Mouse (Mus musculus): ENCODE results near the gene Prtg. TPM values are rescaled to one million over a fixed set of nuclear protein-coding genes. Genes with fewer than 3 reads are reported as not detected.
A peak's percentile ranks its signal among the peaks of the same experiment; 100 is the strongest.

The Prtg gene
- polyA plus RNA-seq, 1 experiment from 2014 or later: 4.4 TPM

DNA sequence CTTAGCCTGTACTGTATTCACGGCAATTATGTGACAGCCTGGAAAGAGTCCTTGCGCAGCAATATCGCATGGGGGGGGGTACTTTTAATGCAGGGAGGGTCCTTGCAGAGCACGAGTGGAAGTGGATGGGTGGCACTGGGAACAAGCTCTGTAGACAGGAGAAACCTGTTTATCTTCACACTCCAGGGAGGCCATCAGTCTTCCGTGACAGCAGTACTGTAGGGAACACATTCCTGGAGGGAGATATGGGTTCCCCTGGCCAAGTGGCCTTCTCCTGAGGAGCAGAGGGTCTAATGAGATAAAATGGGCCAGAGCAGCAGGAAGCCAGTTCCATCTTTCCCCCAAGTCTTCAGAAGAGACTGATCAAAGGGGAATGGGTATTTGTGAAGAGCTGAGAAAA, 26.0 kb upstream of the Prtg start:
- Histone ChIP-seq H3K4me1 (ENCODE audit: control insufficient read depth, insufficient read depth, low read length) (peaks cover 21% of the 10 kb centered on the region), H3K4me3 (ENCODE audit: low read depth, low read length) (no peak overlapping the region), H3K27ac (ENCODE audit: low read depth, low read length) (no peak overlapping the region), H3K9ac (ENCODE audit: low read length) (no peak overlapping the region), H3K36me3 (ENCODE audit: control insufficient read depth, insufficient read depth, low read length) (no peaks in the 10 kb centered on the region), H3K4me2 (ENCODE audit: low read depth) (no peak overlapping the region), H3K9me3 (ENCODE audit: control insufficient read depth, low read length) (no peaks in the 10 kb centered on the region), H3K27me3 (ENCODE audit: control insufficient read depth, insufficient read depth, low read length) (no peaks in the 10 kb centered on the region)
- DNase-seq (ENCODE audit: low spot score) (no peak), ATAC-seq (ENCODE audit: insufficient read depth, low FRiP score, low TSS enrichment) (no peak)
- 18% methylated on average over 5 of the region's 5 CpGs for WGBS

GRCm38 (mm10) chr9:72781466-72781865, 25.2 kb upstream of the Prtg start:
- Histone ChIP-seq H3K9ac (ENCODE audit: low read length) (no peak overlapping the region), H3K27ac (ENCODE audit: low read depth, low read length) (no peak overlapping the region), H3K4me1 (ENCODE audit: control insufficient read depth, insufficient read depth, low read length) (peaks cover 21% of the 10 kb centered on the region), H3K4me2 (ENCODE audit: low read depth) (no peak overlapping the region), H3K4me3 (ENCODE audit: low read depth, low read length) (no peak overlapping the region), H3K27me3 (ENCODE audit: control insufficient read depth, insufficient read depth, low read length) (no peaks in the 10 kb centered on the region), H3K36me3 (ENCODE audit: control insufficient read depth, insufficient read depth, low read length) (no peaks in the 10 kb centered on the region), H3K9me3 (ENCODE audit: control insufficient read depth, low read length) (no peaks in the 10 kb centered on the region)
- no peak for ATAC-seq (ENCODE audit: insufficient read depth, low FRiP score, low TSS enrichment)
- peak; percentile 26 for DNase-seq (ENCODE audit: low spot score)
- 44% methylated on average over 4 of the region's 4 CpGs for WGBS

GRCm38 (mm10) chr9:72782121-72782520, 24.6 kb upstream of the Prtg start:
- no peak overlapping the region for H3K27ac ChIP-seq (ENCODE audit: low read depth, low read length)
- peak; percentile 34 for DNase-seq (ENCODE audit: low spot score)

DNA sequence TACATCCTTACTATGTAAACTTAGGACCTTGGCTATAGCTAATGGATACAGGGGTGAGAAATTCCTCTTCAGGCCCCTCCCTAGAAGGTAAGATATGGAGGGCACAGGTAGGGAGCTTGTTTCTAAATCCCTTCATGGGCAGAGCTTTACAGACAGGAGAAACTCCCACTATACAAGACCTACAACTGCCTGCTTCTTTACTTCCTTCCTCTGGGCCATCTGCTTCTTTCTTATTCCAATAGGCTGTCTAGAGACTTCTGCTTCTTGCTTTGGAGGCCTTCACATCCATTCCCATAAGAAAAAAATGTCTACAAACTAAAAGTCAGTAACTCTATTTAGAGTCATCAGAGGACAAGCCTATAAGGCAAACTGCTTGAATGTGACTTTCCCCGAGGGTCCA, 18.9 kb upstream of the Prtg start:
- Histone ChIP-seq H3K4me3 (ENCODE audit: low read depth, low read length) (no peak overlapping the region), H3K9ac (ENCODE audit: low read length) (no peak overlapping the region), H3K27ac (ENCODE audit: low read depth, low read length) (no peak overlapping the region), H3K9me3 (ENCODE audit: control insufficient read depth, low read length) (no peaks in the 10 kb centered on the region), H3K27me3 (ENCODE audit: control insufficient read depth, insufficient read depth, low read length) (no peaks in the 10 kb centered on the region), H3K36me3 (ENCODE audit: control insufficient read depth, insufficient read depth, low read length) (no peaks in the 10 kb centered on the region), H3K4me1 (ENCODE audit: control insufficient read depth, insufficient read depth, low read length) (0 out of 2 replicates have a peak, but pooled peaks cover 2% of the 10 kb centered on the region), H3K4me2 (ENCODE audit: low read depth) (no peak overlapping the region)
- DNase-seq (ENCODE audit: low spot score) (no peak), ATAC-seq (ENCODE audit: insufficient read depth, low FRiP score, low TSS enrichment) (no peak)
- WGBS: 79% methylated on average over 1 of the region's 1 CpGs

More at GRCm38 (mm10) chr9:72782121-72782520, 24.6 kb upstream of the Prtg start:
- Histone ChIP-seq H3K4me2 (ENCODE audit: low read depth) (no peak overlapping the region), H3K9ac (ENCODE audit: low read length) (no peak overlapping the region), H3K9me3 (ENCODE audit: control insufficient read depth, low read length) (no peaks in the 10 kb centered on the region), H3K4me1 (ENCODE audit: control insufficient read depth, insufficient read depth, low read length) (peaks cover 21% of the 10 kb centered on the region), H3K27me3 (ENCODE audit: control insufficient read depth, insufficient read depth, low read length) (no peaks in the 10 kb centered on the region), H3K36me3 (ENCODE audit: control insufficient read depth, insufficient read depth, low read length) (no peaks in the 10 kb centered on the region), H3K4me3 (ENCODE audit: low read depth, low read length) (no peak overlapping the region)
- no peak for ATAC-seq (ENCODE audit: insufficient read depth, low FRiP score, low TSS enrichment)
- WGBS: 55% methylated on average over 8 of the region's 8 CpGs

DNA sequence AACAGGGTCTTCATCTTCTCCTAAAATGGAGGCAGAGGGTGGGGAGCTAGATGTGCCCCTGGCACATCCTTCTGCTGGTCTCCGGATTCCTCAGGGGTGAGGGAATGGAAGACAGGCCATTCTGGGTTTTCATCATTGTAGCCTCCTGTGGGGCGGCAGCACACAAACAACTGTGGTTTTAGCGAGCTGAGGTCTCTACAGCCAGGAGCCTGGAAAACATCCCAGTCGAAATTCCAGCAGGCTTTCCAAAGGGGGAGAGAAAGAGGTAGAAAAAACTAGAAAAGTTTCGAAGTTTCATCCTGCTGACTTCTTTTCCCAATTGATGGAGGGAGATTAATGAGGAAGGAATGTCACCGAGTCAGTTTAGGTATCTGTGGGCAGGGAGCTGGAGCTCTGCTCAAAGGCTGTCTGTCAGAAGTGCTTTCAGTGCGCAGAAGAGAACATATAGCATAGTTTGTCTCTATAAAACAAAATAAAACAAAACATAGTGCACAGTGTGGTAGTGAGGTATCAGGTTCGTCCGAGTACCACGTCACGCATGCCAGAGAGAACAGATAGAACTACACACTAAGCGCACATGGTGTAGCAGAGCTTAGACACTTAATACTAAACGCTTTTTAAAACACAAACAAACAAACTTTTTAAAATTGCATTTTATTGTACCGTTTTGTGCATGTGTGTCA, 16.0 kb upstream of the Prtg start:
- 0 out of 2 replicates have a peak, but pooled peaks cover 2% of the 10 kb centered on the region for H3K4me1 ChIP-seq (ENCODE audit: control insufficient read depth, insufficient read depth, low read length)
- no peak overlapping the region for H3K9ac ChIP-seq (ENCODE audit: low read length)
- H3K27me3 ChIP-seq (ENCODE audit: control insufficient read depth, insufficient read depth, low read length): no peaks in the 10 kb centered on the region
- ATAC-seq (ENCODE audit: insufficient read depth, low FRiP score, low TSS enrichment) (no peak), DNase-seq (ENCODE audit: low spot score) (no peak)
- H3K27ac ChIP-seq (ENCODE audit: low read depth, low read length): no peak overlapping the region
- no peaks in the 10 kb centered on the region for H3K36me3 ChIP-seq (ENCODE audit: control insufficient read depth, insufficient read depth, low read length)
- no peak overlapping the region for H3K4me2 ChIP-seq (ENCODE audit: low read depth)
- H3K4me3 ChIP-seq (ENCODE audit: low read depth, low read length): no peak overlapping the region
- WGBS: 55% methylated on average over 14 of the region's 14 CpGs
- no peaks in the 10 kb centered on the region for H3K9me3 ChIP-seq (ENCODE audit: control insufficient read depth, low read length)

DNA sequence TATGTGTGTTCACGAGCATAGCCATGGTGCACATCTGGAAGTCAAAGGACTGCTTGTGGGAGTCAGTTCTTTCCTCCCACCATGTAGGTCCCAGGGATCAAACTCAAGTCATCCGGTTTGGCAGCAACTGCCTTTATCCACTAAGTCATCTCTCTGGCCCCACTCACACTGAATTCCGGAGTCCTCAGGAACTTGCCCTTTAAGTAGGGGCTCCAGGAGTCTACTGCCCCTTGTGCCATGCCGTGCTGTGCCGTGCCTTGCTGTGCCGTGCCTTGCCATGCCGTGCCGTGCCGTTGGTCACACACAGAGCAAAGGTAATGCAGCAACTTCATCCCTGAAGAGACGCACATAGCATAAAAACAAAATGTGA, 15.5 kb upstream of the Prtg start:
- no peaks in the 10 kb centered on the region for H3K36me3 ChIP-seq (ENCODE audit: control insufficient read depth, insufficient read depth, low read length)
- no peak overlapping the region for H3K9ac ChIP-seq (ENCODE audit: low read length)
- H3K4me3 ChIP-seq (ENCODE audit: low read depth, low read length): no peak overlapping the region
- H3K27ac ChIP-seq (ENCODE audit: low read depth, low read length): no peak overlapping the region
- no peaks in the 10 kb centered on the region for H3K9me3 ChIP-seq (ENCODE audit: control insufficient read depth, low read length)
- H3K4me2 ChIP-seq (ENCODE audit: low read depth): no peak overlapping the region
- 0 out of 2 replicates have a peak, but pooled peaks cover 2% of the 10 kb centered on the region for H3K4me1 ChIP-seq (ENCODE audit: control insufficient read depth, insufficient read depth, low read length)
- H3K27me3 ChIP-seq (ENCODE audit: control insufficient read depth, insufficient read depth, low read length): no peaks in the 10 kb centered on the region
- no peak for ATAC-seq (ENCODE audit: insufficient read depth, low FRiP score, low TSS enrichment)
- no peak for DNase-seq (ENCODE audit: low spot score)
- WGBS: 47% methylated on average over 10 of the region's 10 CpGs

- ATAC-seq (ENCODE audit: insufficient read depth, low FRiP score, low TSS enrichment): no peak
- H3K27ac ChIP-seq (ENCODE audit: low read depth, low read length): no peak overlapping the region
- H3K9ac ChIP-seq (ENCODE audit: low read length): no peak overlapping the region
- 0 out of 2 replicates have a peak, but pooled peaks cover 2% of the 10 kb centered on the region for H3K4me1 ChIP-seq (ENCODE audit: control insufficient read depth, insufficient read depth, low read length)
- H3K27me3 ChIP-seq (ENCODE audit: control insufficient read depth, insufficient read depth, low read length): no peaks in the 10 kb centered on the region
- H3K4me3 ChIP-seq (ENCODE audit: low read depth, low read length): no peak overlapping the region
- 13% methylated on average over 6 of the region's 6 CpGs for WGBS
- H3K4me2 ChIP-seq (ENCODE audit: low read depth): no peak overlapping the region
- no peaks in the 10 kb centered on the region for H3K9me3 ChIP-seq (ENCODE audit: control insufficient read depth, low read length)
- DNase-seq (ENCODE audit: low spot score): no peak
- H3K36me3 ChIP-seq (ENCODE audit: control insufficient read depth, insufficient read depth, low read length): no peaks in the 10 kb centered on the region
These were observed 15.0 kb upstream of the Prtg start for GRCm38 (mm10) chr9:72791681-72792080.

- no peaks in the 10 kb centered on the region for H3K27me3 ChIP-seq (ENCODE audit: control insufficient read depth, insufficient read depth, low read length)
These were observed 11.4 kb upstream of the Prtg start for GRCm38 (mm10) chr9:72795243-72795642.

DNA sequence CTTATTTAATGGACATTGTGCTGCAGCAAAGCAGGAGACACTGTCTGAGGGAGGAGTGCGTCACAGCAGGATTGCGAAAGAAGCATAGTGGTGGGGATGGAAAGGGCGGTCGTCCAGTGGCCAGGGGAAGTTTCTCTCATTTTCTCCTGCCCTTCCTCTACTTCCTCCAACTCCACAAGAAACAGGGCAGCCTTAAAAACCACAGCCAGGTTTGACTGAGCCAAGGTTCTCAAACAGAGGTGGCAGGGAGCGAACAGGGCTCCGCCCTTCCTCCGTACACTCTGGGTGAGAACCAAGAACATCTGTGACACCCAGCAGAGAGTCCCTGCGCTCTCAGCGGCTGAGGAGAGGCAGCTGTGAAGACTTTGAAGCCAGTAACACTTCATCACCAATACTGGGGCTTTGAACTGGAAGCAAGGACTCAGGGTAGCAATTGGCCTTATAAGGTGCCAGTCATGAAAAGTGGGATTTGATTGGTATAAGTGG, 9.5 kb upstream of the Prtg start:
- Histone ChIP-seq H3K4me1 (ENCODE audit: control insufficient read depth, insufficient read depth, low read length) (no peaks in the 10 kb centered on the region), H3K9me3 (ENCODE audit: control insufficient read depth, low read length) (no peaks in the 10 kb centered on the region), H3K4me2 (ENCODE audit: low read depth) (no peak overlapping the region), H3K36me3 (ENCODE audit: control insufficient read depth, insufficient read depth, low read length) (no peaks in the 10 kb centered on the region), H3K27ac (ENCODE audit: low read depth, low read length) (no peak overlapping the region), H3K9ac (ENCODE audit: low read length) (no peak overlapping the region), H3K4me3 (ENCODE audit: low read depth, low read length) (no peak overlapping the region), H3K27me3 (ENCODE audit: control insufficient read depth, insufficient read depth, low read length) (no peaks in the 10 kb centered on the region)
- DNase-seq (ENCODE audit: low spot score) (no peak), ATAC-seq (ENCODE audit: insufficient read depth, low FRiP score, low TSS enrichment) (no peak)
- WGBS: 44% methylated on average over 9 of the region's 9 CpGs

More at GRCm38 (mm10) chr9:72795243-72795642, 11.4 kb upstream of the Prtg start:
- H3K36me3 ChIP-seq (ENCODE audit: control insufficient read depth, insufficient read depth, low read length): no peaks in the 10 kb centered on the region
- no peak overlapping the region for H3K4me3 ChIP-seq (ENCODE audit: low read depth, low read length)
- DNase-seq (ENCODE audit: low spot score): no peak
- ATAC-seq (ENCODE audit: insufficient read depth, low FRiP score, low TSS enrichment): no peak
- no peak overlapping the region for H3K27ac ChIP-seq (ENCODE audit: low read depth, low read length)
- no peak overlapping the region for H3K9ac ChIP-seq (ENCODE audit: low read length)
- no peaks in the 10 kb centered on the region for H3K9me3 ChIP-seq (ENCODE audit: control insufficient read depth, low read length)
- no peak overlapping the region for H3K4me2 ChIP-seq (ENCODE audit: low read depth)
- H3K4me1 ChIP-seq (ENCODE audit: control insufficient read depth, insufficient read depth, low read length): 0 out of 2 replicates have a peak, but pooled peaks cover 2% of the 10 kb centered on the region
- 87% methylated on average over 3 of the region's 3 CpGs for WGBS

Data from neural tube, embryonic 11.5 days (tissue).